Mouse (Mus musculus) MEL-GATA-1-ER (cell line): Measurements from ENCODE around the gene Idh2.
A peak's percentile ranks its signal among the peaks of the same experiment; 100 is the strongest.

Experiments
- DNase-seq: peaks from one replicate; pipeline ENCODE4 v3.0.0-alpha.2; 2012; ENCODE audit warnings: low read depth; ENCODE audit errors: extremely low read depth

The Idh2 gene

DNA sequence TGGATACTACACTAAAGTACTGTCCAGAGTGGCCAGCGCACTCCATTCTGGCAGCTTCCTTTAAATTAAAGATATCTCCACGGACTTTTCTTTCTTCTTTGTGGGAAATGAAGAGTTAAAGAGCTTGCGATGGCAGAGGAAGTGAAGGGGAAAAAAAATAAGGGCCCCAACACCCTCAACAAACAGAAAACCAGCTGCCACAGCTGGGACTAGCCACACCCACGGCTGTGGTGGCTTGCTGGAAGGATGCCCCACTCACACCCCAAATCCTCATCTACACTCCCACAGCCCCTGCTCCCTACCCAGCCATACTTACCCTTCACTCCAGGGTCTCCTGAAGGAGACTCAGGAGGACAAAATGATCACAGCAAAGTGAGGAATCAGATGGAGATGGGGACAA is 7.9 kb upstream of the Idh2 start:
- DNase-seq, result no peak

DNA sequence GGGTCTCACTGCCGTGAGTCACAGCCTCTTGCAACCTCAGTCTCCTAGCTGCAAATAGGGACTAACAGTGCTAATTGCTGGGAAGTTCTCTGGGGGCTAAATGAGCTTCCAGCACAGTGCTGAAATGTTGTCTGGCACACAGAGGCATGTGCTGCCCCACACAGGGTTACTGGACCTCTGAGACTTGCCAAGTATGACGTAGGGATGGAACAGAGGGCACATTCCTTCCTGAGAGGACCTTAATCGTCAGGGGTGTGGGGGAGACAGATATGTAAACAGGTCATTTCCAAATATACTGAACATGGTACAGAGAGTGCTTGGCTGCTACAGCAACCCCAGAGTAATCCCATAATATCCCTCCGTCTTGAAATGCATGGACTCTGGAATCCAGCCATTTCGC is 5.9 kb upstream of the Idh2 start:
- no peak for DNase-seq

DNA sequence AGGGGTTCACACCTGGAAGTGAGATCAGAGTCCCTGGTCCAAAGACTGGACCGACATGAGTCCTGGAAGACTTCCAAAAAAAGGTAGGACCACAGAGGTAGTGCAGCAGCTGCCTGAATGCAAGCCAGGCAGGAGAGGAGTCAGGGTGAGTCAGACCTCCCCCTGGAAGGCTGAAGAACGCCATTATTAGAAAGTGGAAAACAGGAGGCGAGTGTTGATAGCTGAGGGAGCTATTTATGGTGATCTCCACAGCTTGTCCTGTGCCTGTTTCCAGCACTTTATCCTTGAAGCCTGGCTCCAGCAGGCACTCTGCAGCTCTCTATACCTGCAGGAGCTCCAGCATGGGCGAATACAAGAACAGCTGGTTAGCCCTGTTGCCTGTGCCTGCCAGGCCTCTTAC is 4.0 kb upstream of the Idh2 start:
- no peak for DNase-seq

DNA sequence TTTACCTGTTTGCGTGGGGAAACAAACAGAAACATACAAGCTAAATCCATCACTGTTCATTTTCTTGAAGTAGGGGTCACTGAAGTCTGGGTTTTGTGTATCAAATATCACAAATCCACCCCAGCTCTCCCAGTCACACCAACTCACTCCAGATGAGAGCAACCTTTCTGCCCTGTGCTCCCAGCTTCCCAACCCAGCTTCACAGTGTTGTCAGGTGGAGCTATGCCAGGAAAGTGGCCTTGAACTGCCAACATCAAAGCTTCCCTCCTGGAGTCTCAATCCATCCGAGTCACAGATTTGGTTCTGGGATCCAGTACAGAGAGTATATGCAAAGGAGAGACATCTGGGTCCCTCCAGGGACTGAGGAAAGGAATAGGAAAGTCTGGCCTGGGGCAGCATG is 966 bp upstream of the Idh2 start:
- no peak for DNase-seq

DNA sequence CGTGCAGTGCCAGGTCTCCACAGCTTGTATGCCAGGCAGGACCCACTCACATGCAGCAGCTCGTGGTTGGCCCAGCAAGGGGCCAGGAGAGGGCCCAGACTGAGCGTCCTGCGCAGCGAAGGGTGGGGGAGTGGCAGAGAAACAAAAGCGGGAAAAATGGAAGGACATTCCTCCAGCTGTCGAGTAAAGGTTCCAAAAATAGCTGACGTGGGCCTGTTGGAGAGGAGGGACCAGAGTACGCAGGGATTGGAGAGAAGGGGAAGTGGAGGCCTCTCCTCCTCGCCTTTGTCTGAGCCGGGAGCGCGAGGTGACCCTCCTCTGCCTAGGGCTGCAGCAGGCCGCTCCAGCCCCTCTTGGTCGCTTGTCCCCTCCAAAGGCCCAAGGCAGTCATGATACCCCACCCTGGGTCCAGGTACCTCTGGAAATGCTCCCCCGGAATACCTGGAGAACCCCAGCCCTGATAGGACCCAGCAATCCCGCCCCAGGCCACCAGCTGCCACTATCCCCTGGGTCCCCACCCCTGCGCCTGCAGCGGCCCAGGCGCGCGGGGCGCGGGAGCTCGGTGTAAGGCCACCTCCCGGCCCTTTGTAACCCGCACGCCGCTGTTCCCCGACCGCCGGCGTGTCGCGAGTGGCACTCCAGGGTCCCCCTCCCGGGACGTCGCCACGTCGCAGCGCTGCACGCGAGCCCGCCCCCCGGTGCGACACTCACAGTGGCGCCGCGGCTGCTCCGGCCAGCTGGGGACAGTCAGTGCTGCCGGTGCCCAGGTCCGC is 555 bp downstream of the Idh2 start:
- DNase-seq, result no peak

DNA sequence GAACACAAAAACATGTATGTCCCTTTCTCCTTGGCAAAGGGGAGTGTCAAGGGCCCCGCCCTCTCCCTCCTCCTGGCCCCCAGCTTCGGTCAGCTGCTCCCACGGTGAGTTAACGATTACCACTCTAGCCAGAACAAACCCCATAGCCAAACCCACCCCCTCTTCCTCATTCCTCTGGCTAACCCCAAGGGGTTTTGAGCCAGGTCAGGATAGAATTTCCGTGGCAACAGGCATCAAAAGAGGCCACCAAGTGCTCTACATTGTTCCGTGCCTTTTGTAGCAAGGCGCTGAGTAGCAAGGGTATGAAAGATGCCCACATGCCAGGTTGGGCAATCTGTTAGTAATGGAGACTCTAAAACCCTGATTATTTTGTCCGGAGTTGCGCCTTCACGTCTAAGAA is 1.2 kb downstream of the Idh2 start:
- DNase-seq, result no peak

DNA sequence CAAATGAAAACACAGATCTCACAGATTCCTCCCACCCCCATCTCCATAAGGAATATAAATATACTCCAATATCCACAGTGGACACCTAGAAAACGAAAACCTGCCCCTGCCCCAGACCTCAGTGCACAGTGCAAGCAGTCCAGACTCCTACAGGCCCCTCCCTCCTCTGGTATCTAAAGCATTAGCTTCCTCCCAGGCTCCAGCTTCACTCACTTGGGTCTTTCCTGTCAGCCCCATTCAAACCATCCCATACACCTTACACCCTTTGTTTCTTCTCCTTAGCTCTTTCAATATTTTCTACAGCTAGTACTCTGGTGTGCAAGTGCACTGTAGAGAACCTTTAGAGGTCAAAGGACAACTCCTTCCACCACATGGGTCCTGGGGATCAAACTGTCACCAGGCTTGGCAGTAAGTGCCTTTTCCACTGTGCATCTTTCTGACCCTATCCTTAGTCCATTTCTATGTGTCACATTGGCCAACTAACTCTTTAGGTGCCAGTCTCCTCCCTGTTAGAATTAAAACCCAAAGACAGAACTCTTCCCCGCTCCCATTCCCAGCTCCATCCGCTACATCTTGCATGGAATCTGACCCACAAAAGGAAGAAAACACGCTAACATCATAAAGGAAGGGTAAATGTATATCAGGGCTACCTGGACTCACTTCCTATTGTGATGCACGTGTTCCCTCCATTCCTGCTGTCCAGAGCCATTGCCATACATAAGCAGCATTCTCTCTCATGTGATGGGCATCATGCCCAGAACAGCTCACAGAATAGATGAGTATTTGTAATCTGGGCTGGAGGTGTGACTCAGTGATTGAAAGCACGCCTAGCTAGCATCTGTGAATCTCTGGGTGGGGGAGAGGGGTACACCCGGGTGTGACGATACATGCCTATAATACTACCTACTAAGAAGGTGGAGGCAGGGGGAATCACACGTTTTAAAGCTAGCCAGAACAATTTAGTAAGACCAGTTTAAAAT is 3.8 kb downstream of the Idh2 start:
- no peak for DNase-seq

DNA sequence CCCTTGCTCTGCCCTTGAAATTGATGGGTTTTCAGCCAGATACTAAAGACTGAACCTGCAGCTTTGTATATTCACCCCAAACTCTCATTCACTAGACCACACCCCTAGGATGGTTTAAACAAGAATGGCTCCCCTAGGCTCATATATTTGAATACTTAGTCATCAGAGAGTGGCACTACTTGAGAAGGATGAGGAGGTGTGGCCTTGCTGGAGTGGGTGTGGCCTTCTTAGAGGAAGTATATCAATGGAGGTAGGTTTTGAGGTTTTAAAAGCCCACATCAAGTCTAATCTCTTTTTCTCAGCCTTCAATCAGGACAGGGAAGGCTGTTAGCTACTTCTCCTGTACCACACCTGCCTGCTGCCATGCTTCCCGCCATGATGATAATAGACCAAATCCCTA is 8.8 kb downstream of the Idh2 start:
- DNase-seq, result peak; percentile 12

DNA sequence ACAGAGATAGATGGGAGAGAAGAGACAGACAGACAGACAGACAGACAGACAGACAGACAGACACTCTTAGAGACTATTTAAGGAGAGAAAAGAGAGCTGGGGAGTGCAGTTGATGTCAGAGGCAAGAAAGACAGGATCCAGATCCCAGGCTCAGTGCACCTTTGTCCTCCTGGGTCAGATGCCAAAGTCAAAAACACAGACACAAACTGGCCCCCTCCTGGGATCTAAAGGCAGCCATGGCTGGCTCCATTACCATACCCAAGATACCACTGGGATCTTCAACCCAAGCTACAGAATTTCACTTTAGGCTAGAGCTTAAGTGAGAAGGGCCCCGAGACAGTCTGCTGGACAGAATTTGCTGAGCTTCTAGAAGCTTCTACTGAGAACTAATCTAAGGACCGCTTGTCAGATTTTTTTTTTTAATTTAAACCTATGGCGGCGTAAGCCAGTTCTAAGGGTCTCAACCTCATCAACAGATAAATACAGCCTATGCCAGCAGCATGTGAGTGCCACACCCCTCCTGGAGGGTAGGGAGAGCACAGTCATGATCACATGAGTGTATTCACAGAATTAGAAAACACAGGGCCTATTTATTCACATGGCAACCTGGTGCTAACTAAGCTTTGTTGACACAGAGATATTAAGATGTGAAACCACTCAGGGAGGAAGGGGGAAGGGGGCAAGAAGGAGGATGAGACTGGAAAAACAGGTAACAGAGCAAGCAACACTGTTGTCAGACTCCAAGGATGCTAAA is 9.4 kb downstream of the Idh2 start:
- DNase-seq, result no peak

DNA sequence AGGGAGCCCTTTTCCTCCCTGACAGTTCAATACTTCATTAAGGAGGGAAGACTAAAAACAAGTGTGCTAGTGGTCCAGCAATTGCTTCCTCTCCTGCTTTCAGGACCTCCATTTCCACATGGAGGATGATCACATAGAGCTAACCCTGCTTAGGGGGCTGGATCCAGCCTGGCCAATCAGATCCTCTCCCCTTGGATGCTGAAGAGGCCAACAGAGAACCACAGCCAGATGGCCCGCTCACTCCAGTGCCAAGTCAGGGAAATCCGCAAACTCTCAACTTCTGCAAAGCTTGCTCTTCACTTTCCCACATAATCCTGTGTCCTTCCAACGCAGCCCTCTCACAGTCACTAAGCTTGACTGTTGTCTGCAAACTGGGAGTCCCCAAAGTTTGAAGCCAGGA is 11.9 kb downstream of the Idh2 start:
- DNase-seq, result no peak

DNA sequence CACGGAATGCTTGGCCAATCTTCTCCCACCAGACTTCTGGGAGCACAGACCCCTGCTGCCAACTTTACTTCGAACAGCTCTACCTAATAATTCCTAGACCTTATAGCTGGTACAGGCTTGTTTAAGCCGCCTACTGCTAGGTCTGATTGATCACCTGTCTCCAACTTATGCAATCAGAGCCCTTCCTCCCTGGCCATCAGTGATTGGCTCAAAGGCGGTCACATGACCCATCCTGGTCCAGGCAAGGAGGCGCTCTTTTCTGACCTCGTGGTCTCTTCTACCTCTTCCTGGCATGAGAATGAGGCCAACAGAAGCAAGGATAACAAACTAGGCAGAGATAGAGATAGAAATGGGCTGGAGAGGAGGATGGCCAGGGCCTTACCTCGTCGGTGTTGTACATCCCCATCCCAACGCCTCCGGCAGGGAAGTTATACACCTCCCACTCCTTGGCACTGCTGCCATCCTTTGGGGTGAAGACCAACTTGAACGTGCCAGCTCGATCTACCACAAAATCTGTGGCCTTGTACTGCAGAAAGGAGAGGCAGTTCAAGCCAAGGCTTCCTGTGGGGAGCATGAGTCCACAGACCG is 16.7 kb downstream of the Idh2 start:
- no peak for DNase-seq

DNA sequence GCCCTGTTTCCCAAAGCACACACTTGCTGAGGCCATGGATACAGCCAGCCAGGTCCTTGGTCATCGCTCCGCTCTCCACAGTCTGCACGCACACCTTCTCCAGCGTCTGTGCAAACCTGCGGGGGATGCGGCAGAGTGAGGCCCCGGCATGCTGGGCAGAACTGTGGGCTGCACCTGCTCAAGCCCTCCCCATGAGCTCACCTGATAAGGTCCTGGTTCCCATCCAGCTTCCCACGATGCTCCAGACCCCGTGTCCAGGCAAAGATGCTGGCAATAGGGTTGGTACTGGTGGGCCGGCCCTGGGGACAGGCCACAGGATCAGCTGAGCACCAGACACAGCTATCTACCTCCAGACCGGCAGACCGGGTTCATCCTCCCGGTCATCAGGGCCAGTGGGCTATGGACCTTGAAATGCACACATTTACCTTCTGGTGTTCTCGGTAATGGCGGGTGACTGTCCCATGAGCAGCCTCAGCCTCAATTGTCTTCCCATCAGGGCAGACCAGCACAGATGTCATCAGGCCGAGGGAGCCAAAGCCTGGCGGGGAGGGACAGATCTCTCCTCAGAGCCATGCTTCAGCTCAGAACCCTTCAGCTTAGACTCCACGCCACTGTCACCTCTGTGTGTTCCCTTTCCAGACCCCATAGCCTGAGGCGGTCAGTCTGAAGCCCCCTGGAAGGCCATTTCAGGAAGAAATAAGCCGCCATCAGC is 19.4 kb downstream of the Idh2 start:
- no peak for DNase-seq

DNA sequence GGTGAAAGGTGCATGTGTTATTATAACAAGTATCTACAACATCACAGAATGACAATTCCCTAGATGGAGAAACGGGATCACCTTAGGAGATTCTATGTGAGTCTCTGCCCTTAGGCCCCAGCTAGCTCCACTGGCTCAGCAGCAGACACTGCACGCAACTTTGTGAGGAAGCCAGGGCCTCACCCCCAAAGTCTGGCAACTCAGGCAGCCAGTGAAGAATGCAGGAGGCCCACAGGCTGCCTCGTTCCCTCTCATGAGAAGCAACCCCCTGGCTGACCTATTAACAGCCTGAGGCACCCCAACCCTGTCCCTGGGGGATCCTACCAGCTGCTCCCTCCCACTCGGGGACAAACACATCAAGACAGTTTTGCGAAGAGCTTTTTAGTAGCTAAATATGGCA is 20.7 kb downstream of the Idh2 start:
- DNase-seq, result no peak

DNA sequence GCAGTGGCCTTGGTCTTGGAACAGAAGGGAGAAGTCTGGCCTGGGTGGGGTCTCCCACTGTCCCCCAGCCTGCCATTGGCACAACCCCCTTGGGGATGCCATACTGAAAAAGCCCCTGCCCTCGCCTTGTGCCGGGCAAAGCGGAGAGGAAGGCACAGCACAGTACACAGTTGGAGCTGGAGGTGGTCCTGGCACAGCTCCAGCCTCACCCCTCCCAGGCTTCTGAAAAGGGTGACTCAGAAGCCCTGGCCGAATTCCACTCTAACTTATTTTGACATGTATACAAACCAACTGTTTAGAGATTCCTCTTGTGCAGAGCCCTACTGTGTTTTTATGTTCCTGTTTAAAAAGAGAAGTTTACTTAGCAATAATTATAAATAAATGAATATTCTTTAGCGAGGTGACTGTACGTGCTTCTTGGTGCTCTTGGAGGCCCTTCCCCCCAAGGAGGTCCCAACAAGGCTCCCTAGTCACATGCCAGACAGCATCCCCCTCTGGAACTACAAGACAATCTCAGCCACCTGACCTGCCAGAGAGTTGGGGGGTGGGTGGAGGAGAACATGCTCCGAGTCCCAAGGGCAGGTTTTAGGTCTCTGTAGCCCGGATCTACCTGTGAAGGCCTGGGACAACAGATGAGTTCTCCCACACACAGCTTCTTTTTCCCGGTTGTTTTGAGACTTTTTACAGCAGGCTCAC is 22.7 kb downstream of the Idh2 start:
- DNase-seq, result no peak

DNA sequence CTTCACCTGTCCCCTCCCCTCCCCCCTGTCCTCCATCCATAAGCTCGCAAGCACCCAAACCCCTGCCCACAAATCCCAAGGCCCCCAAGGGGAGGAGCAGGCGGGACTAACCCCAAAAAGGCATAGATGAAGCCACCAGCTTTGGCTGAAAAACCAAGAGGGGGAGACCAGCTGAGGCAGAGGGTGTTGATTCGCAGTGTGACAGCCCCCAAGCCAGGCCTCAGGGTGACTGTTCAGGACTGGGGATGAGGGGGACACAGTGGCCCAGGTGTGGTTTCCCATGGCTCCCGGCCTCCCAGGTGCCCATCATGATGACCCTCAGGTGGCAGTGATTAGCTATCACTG is 23.4 kb downstream of the Idh2 start:
- DNase-seq, result no peak

DNA sequence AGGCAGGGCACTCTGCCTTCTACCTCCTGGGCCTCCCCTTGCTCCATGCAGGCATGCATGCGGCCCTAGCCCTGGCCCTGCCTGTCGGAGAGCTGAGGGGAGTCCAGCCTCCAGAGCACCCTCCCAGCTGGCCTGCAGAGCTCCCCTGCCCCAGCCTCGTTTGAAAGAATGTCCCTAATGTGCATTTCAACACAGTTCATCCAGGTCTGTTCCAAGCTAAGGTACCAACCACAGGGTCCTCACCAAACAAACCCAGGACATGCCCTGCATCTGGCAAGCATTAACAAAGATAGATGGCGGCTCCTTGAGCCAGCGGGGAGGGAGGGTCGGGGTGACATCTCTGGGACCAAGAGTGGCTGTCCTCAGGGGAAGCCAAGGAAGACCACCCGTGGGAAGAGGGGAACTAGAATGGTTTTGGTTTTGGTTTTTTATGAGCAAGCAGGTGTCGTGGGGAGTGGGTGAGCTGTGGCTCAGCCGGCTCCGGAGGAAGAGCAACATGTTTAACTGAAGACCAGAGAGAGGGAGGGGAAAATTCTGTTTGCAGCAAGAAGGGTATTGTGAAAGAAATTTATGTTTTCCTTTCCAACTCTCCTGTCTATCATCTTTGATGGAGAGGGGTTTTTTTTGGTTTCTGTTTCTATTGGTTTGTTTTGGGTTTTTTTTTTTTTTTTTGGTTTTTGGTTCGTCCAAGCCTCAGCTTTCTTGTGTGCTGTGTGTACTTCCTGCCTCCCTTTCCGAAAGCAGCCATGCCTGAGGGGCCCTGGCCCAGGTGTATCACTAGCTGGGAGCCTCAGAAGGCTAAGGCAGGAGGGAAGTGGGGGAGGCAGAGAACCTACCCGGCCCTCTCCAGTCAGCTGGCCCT is 24.0 kb downstream of the Idh2 start:
- DNase-seq, result no peak

DNA sequence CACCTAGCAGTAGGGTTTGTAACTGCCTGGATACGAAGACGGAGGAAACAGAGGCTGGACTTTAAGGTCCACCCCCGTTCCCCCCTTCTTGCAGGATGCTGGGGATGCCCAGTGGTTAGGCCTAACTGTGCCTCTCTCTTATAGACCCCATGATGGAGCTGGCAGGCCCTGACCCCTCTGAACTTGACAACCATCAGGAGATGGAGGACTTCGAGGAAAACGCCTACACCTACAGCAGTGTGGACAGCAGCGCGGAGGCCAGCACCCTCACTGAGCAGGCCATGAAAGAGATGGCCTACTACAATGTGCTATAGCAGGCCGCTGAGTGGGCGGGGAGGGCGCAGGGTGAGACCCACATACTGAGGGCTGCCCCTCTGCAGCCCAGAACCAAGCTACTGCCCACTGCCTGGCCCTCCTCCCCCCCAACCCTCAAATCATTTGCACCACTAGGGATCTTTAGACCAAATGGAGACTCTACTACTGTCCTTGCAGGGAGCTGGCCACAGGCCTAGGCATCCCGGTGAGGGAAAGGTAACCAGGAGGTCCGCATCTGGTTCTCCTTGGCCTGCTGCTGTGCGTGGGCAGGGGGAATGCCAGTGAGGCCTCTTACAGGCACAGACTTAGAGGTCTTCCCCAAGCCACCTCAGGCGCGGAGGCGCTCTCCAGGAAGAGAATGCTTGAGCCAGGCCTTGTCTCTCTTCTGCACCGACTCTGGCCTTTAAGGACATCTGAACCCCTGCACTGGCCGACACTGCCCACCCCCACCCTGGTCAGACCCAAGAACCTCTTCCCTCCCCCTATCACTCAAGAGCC is 24.8 kb downstream of the Idh2 start:
- DNase-seq, result no peak

DNA sequence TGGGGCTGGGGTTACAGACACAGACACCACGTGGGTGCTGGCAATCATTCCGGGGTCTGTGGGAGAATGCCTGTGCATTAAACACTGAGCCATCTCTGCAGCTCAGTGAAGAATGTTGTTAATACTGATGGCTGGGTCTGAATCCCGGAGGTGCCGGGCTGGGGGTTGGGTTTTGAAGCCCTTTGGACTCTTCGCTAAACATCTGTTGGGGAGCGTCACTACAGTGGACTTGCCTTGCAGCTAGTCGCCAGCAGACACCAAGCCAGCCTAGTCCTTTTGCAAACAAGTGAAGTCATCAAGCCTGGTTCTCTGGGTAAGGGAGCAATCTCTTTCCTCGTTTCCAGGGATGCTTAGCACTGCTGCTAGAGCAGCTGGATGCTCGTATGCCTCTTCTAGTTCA is 27.0 kb downstream of the Idh2 start:
- no peak for DNase-seq
